Mouse (Mus musculus) neural tube, embryonic 11.5 days (tissue): ENCODE data around the gene Scarb1. TPM values are rescaled to one million over a fixed set of nuclear protein-coding genes. Genes with fewer than 3 reads are reported as not detected.

Experiments
- ATAC-seq: fragments of 200-750 bp; cut with Nextera tagmentation; 2 replicates; pipeline ENCODE4 v1.8.0; 2017; ENCODE audit warnings: moderate number of reproducible peaks, mild to moderate bottlenecking, moderate TSS enrichment, moderate library complexity; ENCODE audit not compliant: insufficient read depth, low FRiP score, low TSS enrichment
- DNase-seq: peaks from one replicate; pipeline ENCODE4 v3.0.0-alpha.2; 2015; ENCODE audit warnings: low spot score
- H3K27ac ChIP-seq: fragments of 300-500 bp; sonication (generic); 2 replicates; pipeline ENCODE4 v1.5.1; 2014; ENCODE audit warnings: low read depth, mild to moderate bottlenecking, low read length
- H3K27me3 ChIP-seq: fragments of 300-500 bp; sonication (generic); 2 replicates; pipeline ENCODE4 v1.6.1; 2014; ENCODE audit warnings: mild to moderate bottlenecking, low read length, mixed read lengths; ENCODE audit not compliant: control insufficient read depth, insufficient read depth
- H3K36me3 ChIP-seq: fragments of 300-500 bp; sonication (generic); 2 replicates; pipeline ENCODE4 v1.6.1; 2014; ENCODE audit warnings: mild to moderate bottlenecking, low read length, moderate library complexity, mixed read lengths; ENCODE audit not compliant: control insufficient read depth, insufficient read depth
- H3K4me1 ChIP-seq: fragments of 300-500 bp; sonication (generic); 2 replicates; pipeline ENCODE4 v1.6.1; 2014; ENCODE audit warnings: low read length, mixed read lengths; ENCODE audit not compliant: control insufficient read depth, insufficient read depth
- H3K4me2 ChIP-seq: fragments of 300-500 bp; sonication (generic); 2 replicates; pipeline ENCODE4 v1.6.1; 2014; ENCODE audit warnings: low read depth, mild to moderate bottlenecking, moderate library complexity
- H3K4me3 ChIP-seq: fragments of 300-500 bp; sonication (generic); 2 replicates; pipeline ENCODE4 v1.5.1; 2014; ENCODE audit warnings: low read depth, low read length
- H3K9ac ChIP-seq: fragments of 300-500 bp; sonication (generic); 2 replicates; pipeline ENCODE4 v1.6.1; 2014; ENCODE audit warnings: mild to moderate bottlenecking, low read length
- H3K9me3 ChIP-seq: fragments of 300-500 bp; sonication (generic); 2 replicates; pipeline ENCODE4 v1.6.1; 2016; ENCODE audit warnings: low read length; ENCODE audit not compliant: control insufficient read depth
- WGBS: fragments of 180-500 bp; shearing (Covaris S2); extraction: QIAGEN DNeasy Blood & Tissue Kit; methylation state at CpG from one replicate; pipeline ENCODE4 v1.1.7; 2014; 5-methylcytosine and 5-hydroxymethylcytosine counted together
- polyA plus RNA-seq: library from polyadenylated mRNA; unstranded; fragments of >200 nt; fragmentation: Nextera tagmentation; extraction: Ambion mirVana; gene quantifications from 2 replicates; pipeline ENCODE4 v1.2.1, GENCODE M21; 2014

Scarb1 gene
- polyA plus RNA-seq, 1 experiment from 2014 or later: 22.2 TPM

DNA sequence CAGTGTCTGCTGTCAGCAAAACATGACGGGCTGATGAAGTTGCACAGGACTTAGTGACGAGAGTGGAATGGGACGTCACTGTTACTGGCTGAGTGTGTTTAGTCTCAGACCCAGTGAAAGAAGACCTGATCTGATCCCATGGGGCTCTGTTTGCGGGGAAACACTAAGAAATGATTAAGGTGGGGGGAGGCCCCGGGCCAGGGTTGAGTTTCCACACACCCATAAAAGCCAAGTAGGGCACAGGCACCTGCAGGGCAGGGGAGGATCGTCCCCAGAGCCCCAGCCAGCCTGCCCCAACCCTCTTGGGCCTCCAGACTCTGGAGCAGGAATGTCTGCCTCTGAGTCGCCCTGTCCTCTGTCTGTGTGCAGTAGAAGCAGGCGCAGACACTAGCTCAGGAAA is 65.6 kb downstream of the Scarb1 start:
- H3K36me3 ChIP-seq: no peaks in the 10 kb centered on the region
- H3K4me1 ChIP-seq: no peaks in the 10 kb centered on the region
- no peaks in the 10 kb centered on the region for H3K27me3 ChIP-seq
- no peaks in the 10 kb centered on the region for H3K9me3 ChIP-seq
- no peak overlapping the region for H3K4me3 ChIP-seq
- no peak for DNase-seq
- 83% methylated on average over 8 of the region's 8 CpGs for WGBS
- H3K4me2 ChIP-seq: no peak overlapping the region
- ATAC-seq: no peak
- H3K27ac ChIP-seq: no peak overlapping the region
- no peak overlapping the region; the same call in 1 of the 2 replicates for H3K9ac ChIP-seq

- ATAC-seq (no peak), DNase-seq (no peak)
- no peaks in the 10 kb centered on the region for H3K9me3 ChIP-seq
- no peak overlapping the region for H3K27ac ChIP-seq
- no peak overlapping the region for H3K4me2 ChIP-seq
- no peak overlapping the region for H3K9ac ChIP-seq
- H3K27me3 ChIP-seq: no peaks in the 10 kb centered on the region
- no peak overlapping the region for H3K4me3 ChIP-seq
- H3K4me1 ChIP-seq: no peaks in the 10 kb centered on the region
- WGBS: 96% methylated on average over 3 of the region's 3 CpGs
- no peaks in the 10 kb centered on the region for H3K36me3 ChIP-seq
These were observed 66.1 kb downstream of the Scarb1 start for GRCm38 (mm10) chr5:125274773-125275172.

GRCm38 (mm10) chr5:125274182-125274581 is 66.7 kb downstream of the Scarb1 start:
- WGBS: 85% methylated on average over 2 of the region's 2 CpGs
- DNase-seq (no peak), ATAC-seq (no peak)
- Histone ChIP-seq H3K4me1 (no peaks in the 10 kb centered on the region), H3K9me3 (no peaks in the 10 kb centered on the region), H3K27me3 (no peaks in the 10 kb centered on the region), H3K27ac (no peak overlapping the region), H3K9ac (no peak overlapping the region), H3K4me2 (no peak overlapping the region), H3K4me3 (no peak overlapping the region), H3K36me3 (no peaks in the 10 kb centered on the region)

GRCm38 (mm10) chr5:125273666-125274109 is 67.2 kb downstream of the Scarb1 start:
- H3K4me3 ChIP-seq: no peak overlapping the region
- H3K9ac ChIP-seq: no peak overlapping the region
- DNase-seq: peak; percentile 50
- no peak overlapping the region for H3K27ac ChIP-seq
- H3K36me3 ChIP-seq: no peaks in the 10 kb centered on the region
- H3K9me3 ChIP-seq: no peaks in the 10 kb centered on the region
- no peak overlapping the region for H3K4me2 ChIP-seq
- peaks cover under 1% of the 10 kb centered on the region for H3K4me1 ChIP-seq
- H3K27me3 ChIP-seq: no peaks in the 10 kb centered on the region
- no peak for ATAC-seq
- 38% methylated on average over 8 of the region's 8 CpGs for WGBS

DNA sequence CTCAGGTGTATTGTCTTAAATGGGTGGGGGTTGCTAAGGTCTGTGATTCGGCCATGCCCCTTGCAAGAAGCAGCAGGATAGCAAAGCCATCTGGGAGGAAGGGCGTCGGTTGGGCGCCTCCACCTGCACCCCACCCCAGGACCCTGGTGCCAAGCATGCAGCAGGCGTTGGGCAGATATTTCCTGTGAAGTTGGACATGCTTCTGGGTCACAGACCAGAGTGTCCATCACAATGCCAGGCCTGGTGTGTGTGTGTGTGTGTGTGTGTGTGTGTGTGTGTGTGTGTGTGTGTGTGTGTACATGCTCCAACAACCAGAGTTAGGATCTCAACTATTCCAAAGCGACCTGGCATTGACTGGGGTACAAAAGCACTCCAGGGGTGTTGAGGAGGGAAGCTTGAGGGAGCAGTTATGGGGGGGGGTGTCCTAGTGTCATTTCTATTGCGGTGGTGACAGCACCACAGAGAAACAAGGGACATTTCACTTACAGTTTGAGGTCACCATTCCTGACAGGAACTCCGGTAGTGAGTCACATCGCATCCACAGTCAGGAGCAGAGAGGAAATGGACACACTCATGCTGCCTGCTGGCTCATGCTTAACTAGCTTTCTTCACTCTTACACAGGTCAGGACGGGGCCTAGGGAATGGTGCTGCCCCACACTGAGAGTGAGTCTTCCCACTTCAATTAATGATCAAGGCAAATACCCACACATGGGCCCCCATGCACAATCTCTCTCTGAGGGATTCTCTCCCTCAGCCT is 68.5 kb downstream of the Scarb1 start:
- 86% methylated on average over 10 of the region's 10 CpGs for WGBS
- DNase-seq: no peak

DNA sequence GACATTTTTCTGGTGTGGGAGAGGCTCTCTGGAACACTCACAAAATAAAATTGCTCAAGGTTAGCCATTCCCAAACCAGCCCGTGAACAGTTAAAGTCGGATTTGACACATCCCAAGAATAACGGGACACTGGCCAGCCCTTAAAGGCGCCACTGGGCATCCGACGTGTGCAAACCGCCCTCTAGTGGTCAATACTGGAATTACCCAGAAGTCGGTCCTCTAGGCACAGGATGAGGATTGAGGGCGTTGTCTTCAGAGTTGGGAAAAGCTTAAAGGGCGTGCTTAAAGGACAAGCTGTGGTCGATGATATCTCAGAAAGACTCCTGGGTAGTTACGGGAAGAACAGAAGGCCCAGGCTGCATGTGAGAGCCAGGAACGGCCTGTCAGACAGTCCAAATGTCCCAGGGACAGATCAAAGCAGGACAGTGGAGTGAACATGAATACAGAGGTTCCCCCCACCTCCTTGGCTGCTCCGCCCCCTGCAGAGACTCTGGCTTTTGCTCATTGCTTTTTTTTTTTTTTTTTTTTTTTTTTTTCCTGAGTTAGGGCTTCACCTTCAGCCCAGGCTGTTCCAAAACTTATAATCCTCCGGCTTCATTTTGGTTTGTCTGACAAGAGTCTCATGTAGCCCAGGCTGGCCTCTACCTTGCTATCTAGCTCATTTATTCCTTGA is 69.2 kb downstream of the Scarb1 start:
- Histone ChIP-seq H3K9ac (no peak overlapping the region), H3K36me3 (no peaks in the 10 kb centered on the region), H3K9me3 (no peaks in the 10 kb centered on the region), H3K27me3 (no peaks in the 10 kb centered on the region), H3K4me1 (peaks cover 12% of the 10 kb centered on the region), H3K4me3 (no peak overlapping the region), H3K4me2 (no peak overlapping the region), H3K27ac (no peak overlapping the region)
- ATAC-seq (no peak), DNase-seq (peak; percentile 85)
- WGBS: 13% methylated on average over 15 of the region's 15 CpGs

More for the DNA sequence above, 68.5 kb downstream of the Scarb1 start:
- Histone ChIP-seq H3K4me3 (no peak overlapping the region), H3K4me1 (peaks cover 7% of the 10 kb centered on the region), H3K36me3 (no peaks in the 10 kb centered on the region), H3K9ac (no peak overlapping the region), H3K27me3 (no peaks in the 10 kb centered on the region), H3K4me2 (no peak overlapping the region), H3K27ac (no peak overlapping the region), H3K9me3 (no peaks in the 10 kb centered on the region)
- no peak for ATAC-seq

GRCm38 (mm10) chr5:125270587-125271130 is 70.2 kb downstream of the Scarb1 start:
- Histone ChIP-seq H3K4me3 (no peak overlapping the region), H3K9me3 (no peaks in the 10 kb centered on the region), H3K9ac (no peak overlapping the region), H3K27me3 (no peaks in the 10 kb centered on the region), H3K4me2 (no peak overlapping the region), H3K36me3 (no peaks in the 10 kb centered on the region), H3K4me1 (peaks cover 12% of the 10 kb centered on the region), H3K27ac (no peak overlapping the region)
- WGBS: 20% methylated on average over 12 of the region's 12 CpGs
- peak; percentile 84 for DNase-seq
- ATAC-seq: no peak

GRCm38 (mm10) chr5:125269836-125270235 is 71.1 kb downstream of the Scarb1 start:
- Histone ChIP-seq H3K4me1 (peaks cover 16% of the 10 kb centered on the region), H3K27me3 (no peaks in the 10 kb centered on the region), H3K4me2 (no peak overlapping the region), H3K9ac (no peak overlapping the region), H3K4me3 (no peak overlapping the region), H3K36me3 (no peaks in the 10 kb centered on the region), H3K27ac (no peak overlapping the region), H3K9me3 (no peaks in the 10 kb centered on the region)
- ATAC-seq: no peak
- DNase-seq: no peak
- 88% methylated on average over 7 of the region's 7 CpGs for WGBS
